ENCODE assay signal across 8 mouse cellular contexts in genomic region chr11:29693576-29694410, GRCm38 (mm10). TPM values are rescaled to one million over a fixed set of nuclear protein-coding genes. Genes with fewer than 3 reads are reported as not detected.
A peak's percentile ranks its signal among the peaks of the same experiment; 100 is the strongest.
DNase-seq lines count a peak whose midpoint lies in the region; ATAC-seq lines count a peak whose summit lies in the region.

No protein-coding gene starts in this region.

- DNase-seq in gastrocnemius, adult 8-10 months (ENCODE audit: low spot score in 2 of 2), result peak; percentile 67 to 71
- peak; percentile 54 for DNase-seq in hindlimb bud, embryonic 11.5 days (ENCODE audit: extremely low spot score, low read depth, low spot score)
- peak; percentile 80 to 85 for DNase-seq in left cerebral cortex, adult 8-10 months (ENCODE audit: low spot score in 2 of 2)
- DNase-seq in right cerebral cortex, adult 18-20 months, result peak; percentile 87
- peak; percentile 85 for DNase-seq in urinary bladder, adult 2 months (ENCODE audit: low spot score)

- ATAC-seq in activated CD4-positive, CD25-positive, alpha-beta regulatory T cell, adult 4 months, result peak; percentile 51
- peak; percentile 62 for ATAC-seq in common myeloid progenitor, adult 5-6 weeks (replicated peaks; ENCODE audit: low read depth, poor library complexity, severe bottlenecking)
- peak; percentile 61 for ATAC-seq in megakaryocyte, adult 5-6 weeks (ENCODE audit: poor library complexity, severe bottlenecking)

RNA-seq across cellular contexts. Expression of gene Rtn4, which starts 1.0 kb away (rescaled TPM):
- polyA plus RNA-seq in activated CD4-positive, CD25-positive, alpha-beta regulatory T cell, adult 4 months (2017; shearing (Covaris generic)), result 10 to 100 TPM; 19.4 to 21.9 TPM
- total RNA-seq in common myeloid progenitor, adult 5-6 weeks (2017), result 84.0 and 96.0 TPM in 2 replicates
- 100 to 1,000 TPM; 621 to 893 (median 770) TPM for total RNA-seq in gastrocnemius, adult 8-10 months (2022)
- total RNA-seq in left cerebral cortex, adult 8-10 months (2022), result 100 to 1,000 TPM; 641 to 748 (median 678) TPM
- total RNA-seq in megakaryocyte, adult 5-6 weeks (2015), result 129 and 142 TPM in 2 replicates
- total RNA-seq in megakaryocyte, adult 5-6 weeks (2017), result 128 and 135 TPM in 2 replicates
- polyA plus RNA-seq in urinary bladder, adult 2 months (2012; rRNA removed), result 292 and 342 TPM in 2 replicates

Comparison
In these comparisons a context has a peak if more than half of its experiments do, and no peak if none do; other contexts are left out.
1. Peak in every context shown above with its lines: DNase-seq and ATAC-seq.